Mouse (Mus musculus) forebrain, embryonic 15.5 days (tissue): ENCODE data around the gene Krtap16-3. TPM values are rescaled to one million over a fixed set of nuclear protein-coding genes. Genes with fewer than 3 reads are reported as not detected.

ENCODE experiments used
- ATAC-seq: fragments of 200-750 bp; cut with Nextera tagmentation; replicated peaks from 2 replicates; pipeline ENCODE4 v1.8.0; 2017; ENCODE audit warnings: mild to moderate bottlenecking, moderate TSS enrichment, moderate library complexity
- H3K27ac ChIP-seq: fragments of 300-500 bp; sonication (generic); replicated peaks from 2 replicates; pipeline ENCODE4 v1.5.1; 2015; ENCODE audit warnings: mild to moderate bottlenecking, inconsistent platforms
- H3K27me3 ChIP-seq: fragments of 300-500 bp; sonication (generic); 2 replicates; pipeline ENCODE4 v1.6.1; 2015; ENCODE audit warnings: inconsistent platforms
- H3K36me3 ChIP-seq: fragments of 300-500 bp; sonication (generic); 2 replicates; pipeline ENCODE4 v1.6.1; 2015; ENCODE audit warnings: mild to moderate bottlenecking, inconsistent platforms
- H3K4me1 ChIP-seq: fragments of 300-500 bp; sonication (generic); 2 replicates; pipeline ENCODE4 v1.6.1; 2015; ENCODE audit warnings: inconsistent platforms
- H3K4me2 ChIP-seq: fragments of 300-500 bp; sonication (generic); replicated peaks from 2 replicates; pipeline ENCODE4 v1.6.1; 2015; ENCODE audit warnings: mild to moderate bottlenecking, inconsistent platforms
- H3K4me3 ChIP-seq: fragments of 300-500 bp; sonication (generic); 2 replicates; pipeline ENCODE4 v1.5.1; 2015; ENCODE audit warnings: mild to moderate bottlenecking, inconsistent platforms
- H3K9ac ChIP-seq: fragments of 300-500 bp; sonication (generic); replicated peaks from 2 replicates; pipeline ENCODE4 v1.6.1; 2015; ENCODE audit warnings: mild to moderate bottlenecking, inconsistent platforms
- H3K9me3 ChIP-seq: fragments of 300-500 bp; sonication (generic); 2 replicates; pipeline ENCODE4 v1.6.1; 2016; ENCODE audit warnings: inconsistent platforms
- WGBS: fragments of 180-500 bp; shearing (Covaris S2); methylation state at CpG from one replicate; pipeline ENCODE4 v1.1.7; 2015; ENCODE audit warnings: mixed read lengths; 5-methylcytosine and 5-hydroxymethylcytosine counted together
- polyA plus RNA-seq: library from polyadenylated mRNA; unstranded; fragments of >200 nt; fragmentation: Nextera tagmentation; extraction: Ambion mirVana; gene quantifications from 2 replicates; pipeline ENCODE4 v1.2.1, GENCODE M21; 2015

Gene Krtap16-3
- not detected in 2 replicates for polyA plus RNA-seq

- 52% methylated on average over 7 of the region's 7 CpGs for WGBS
- H3K27ac ChIP-seq, result no peak within 1 kb of the TSS
- no peak within 1 kb of the TSS for H3K4me2 ChIP-seq
- no peaks in the 10 kb centered on the region for H3K27me3 ChIP-seq
- no peak within 1 kb of the TSS for H3K9ac ChIP-seq
- no peaks in the 10 kb centered on the region for H3K4me1 ChIP-seq
- no peaks in the 10 kb centered on the region for H3K36me3 ChIP-seq
- no peaks in the 10 kb centered on the region for H3K9me3 ChIP-seq
- 0 out of 2 replicates have a peak, but pooled peaks have one; percentile 32 for ATAC-seq
- H3K4me3 ChIP-seq, result no peak within 1 kb of the TSS
These were observed at the start of gene Krtap16-3 for GRCm38 (mm10) chr16:88962773-88963172. Gene Krtap16-3, minus strand, starts transcription at chr16:88962873.

GRCm38 (mm10) chr16:89010659-89011058 is 48.0 kb upstream of the Krtap16-3 start, which contains the start of gene Krtap22-2:
Gene Krtap22-2, minus strand, starts transcription at chr16:89010759.
- Histone ChIP-seq H3K4me1 (no peaks in the 10 kb centered on the region), H3K27ac (no peak within 1 kb of the TSS), H3K4me3 (no peak within 1 kb of the TSS), H3K4me2 (no peak within 1 kb of the TSS), H3K9ac (no peak within 1 kb of the TSS), H3K9me3 (no peaks in the 10 kb centered on the region), H3K36me3 (no peaks in the 10 kb centered on the region), H3K27me3 (no peaks in the 10 kb centered on the region)
- WGBS, result 86% methylated on average over 5 of the region's 5 CpGs
- no peak for ATAC-seq

- no peak overlapping the region for H3K4me2 ChIP-seq
- WGBS, result 64% methylated on average over 6 of the region's 6 CpGs
- no peaks in the 10 kb centered on the region for H3K36me3 ChIP-seq
- no peaks in the 10 kb centered on the region for H3K9me3 ChIP-seq
- ATAC-seq, result peak; percentile 53; the same call in 1 of the 2 replicates
- no peak overlapping the region for H3K27ac ChIP-seq
- no peak overlapping the region for H3K4me3 ChIP-seq
- no peak overlapping the region for H3K9ac ChIP-seq
- no peaks in the 10 kb centered on the region for H3K27me3 ChIP-seq
- peaks cover 4% of the 10 kb centered on the region; the same call in 1 of the 2 replicates for H3K4me1 ChIP-seq
These were observed 21.6 kb downstream of the Krtap16-3 start for GRCm38 (mm10) chr16:88941106-88941505.

- H3K36me3 ChIP-seq, result no peaks in the 10 kb centered on the region
- H3K9me3 ChIP-seq, result no peaks in the 10 kb centered on the region
- H3K4me1 ChIP-seq, result peaks cover 4% of the 10 kb centered on the region; the same call in 1 of the 2 replicates
- no peak overlapping the region for H3K4me3 ChIP-seq
- H3K27me3 ChIP-seq, result no peaks in the 10 kb centered on the region
- no peak for ATAC-seq
- H3K4me2 ChIP-seq, result no peak overlapping the region
- H3K9ac ChIP-seq, result no peak overlapping the region
- no peak overlapping the region for H3K27ac ChIP-seq
- 76% methylated on average over 7 of the region's 7 CpGs for WGBS
These were observed 24.4 kb downstream of the Krtap16-3 start for GRCm38 (mm10) chr16:88938252-88938651.

- 95% methylated on average over 3 of the region's 3 CpGs for WGBS
- no peak for ATAC-seq
These were observed 30.5 kb downstream of the Krtap16-3 start, which contains the start of gene Krtap19-9b for GRCm38 (mm10) chr16:88932165-88932564. Gene Krtap19-9b, minus strand, starts transcription at chr16:88932265.

More at GRCm38 (mm10) chr16:88932165-88932564, 30.5 kb downstream of the Krtap16-3 start, which contains the start of gene Krtap19-9b:
- Histone ChIP-seq H3K9ac (no peak within 1 kb of the TSS), H3K4me3 (no peak within 1 kb of the TSS), H3K4me2 (no peak within 1 kb of the TSS), H3K27ac (no peak within 1 kb of the TSS), H3K9me3 (no peaks in the 10 kb centered on the region), H3K4me1 (no peaks in the 10 kb centered on the region), H3K27me3 (no peaks in the 10 kb centered on the region), H3K36me3 (no peaks in the 10 kb centered on the region)

Other genes with a start within 250 kb of the Krtap16-3 start
- not detected in 2 replicates for gene Krtap13-1, start 234.0 kb downstream of the Krtap16-3 start, polyA plus RNA-seq
- gene Krtap13, start 211.2 kb downstream of the Krtap16-3 start, polyA plus RNA-seq, result not detected in 2 replicates
- not detected in 2 replicates for gene 2310034C09Rik, start 204.0 kb downstream of the Krtap16-3 start, polyA plus RNA-seq
- not detected in 2 replicates for gene 2310057N15Rik, start 188.7 kb downstream of the Krtap16-3 start, polyA plus RNA-seq
- not detected in 2 replicates for gene Gm5965, start 185.0 kb downstream of the Krtap16-3 start, polyA plus RNA-seq
- gene Gm20741, start 150.7 kb downstream of the Krtap16-3 start, polyA plus RNA-seq, result not detected in 2 replicates
- not detected in 2 replicates for gene Krtap15, start 142.7 kb downstream of the Krtap16-3 start, polyA plus RNA-seq
- not detected in 2 replicates for gene Krtap14, start 136.7 kb downstream of the Krtap16-3 start, polyA plus RNA-seq
- gene Krtap19-1, start 93.5 kb downstream of the Krtap16-3 start, polyA plus RNA-seq, result not detected in 2 replicates
- gene Krtap19-2, start 88.6 kb downstream of the Krtap16-3 start, polyA plus RNA-seq, result not detected in 2 replicates
- gene Krtap19-3, start 84.8 kb downstream of the Krtap16-3 start, polyA plus RNA-seq, result not detected in 2 replicates
- not detected in 2 replicates for gene Krtap19-4, start 77.8 kb downstream of the Krtap16-3 start, polyA plus RNA-seq
- not detected in 2 replicates for gene Krtap19-5, start 66.4 kb downstream of the Krtap16-3 start, polyA plus RNA-seq
- not detected in 2 replicates for gene Krtap19-9b, start 30.6 kb downstream of the Krtap16-3 start, polyA plus RNA-seq
- gene Krtap22-2, start 47.9 kb upstream of the Krtap16-3 start, polyA plus RNA-seq, result not detected in 2 replicates
- gene Gm10229, start 52.4 kb upstream of the Krtap16-3 start, polyA plus RNA-seq, result not detected in 2 replicates
- gene Krtap6-1, start 68.8 kb upstream of the Krtap16-3 start, polyA plus RNA-seq, result not detected in 2 replicates
- not detected in 2 replicates for gene Gm10228, start 78.6 kb upstream of the Krtap16-3 start, polyA plus RNA-seq
- not detected in 2 replicates for gene Krtap6-5, start 85.0 kb upstream of the Krtap16-3 start, polyA plus RNA-seq
- not detected in 2 replicates for gene 1110025L11Rik, start 101.1 kb upstream of the Krtap16-3 start, polyA plus RNA-seq
- not detected in 2 replicates for gene Krtap6-3, start 121.1 kb upstream of the Krtap16-3 start, polyA plus RNA-seq
- gene Gm6358, start 178.0 kb upstream of the Krtap16-3 start, polyA plus RNA-seq, result not detected in 2 replicates
- gene Gm10061, start 188.2 kb upstream of the Krtap16-3 start, polyA plus RNA-seq, result not detected in 2 replicates
- gene Gm9789, start 195.1 kb upstream of the Krtap16-3 start, polyA plus RNA-seq, result not detected in 2 replicates
- gene Gm7735, start 206.6 kb upstream of the Krtap16-3 start, polyA plus RNA-seq, result not detected in 2 replicates
- not detected in 2 replicates for gene 1110057P08Rik, start 211.9 kb upstream of the Krtap16-3 start, polyA plus RNA-seq
- gene Krtap20-2, start 243.0 kb upstream of the Krtap16-3 start, polyA plus RNA-seq, result not detected in 2 replicates